Mouse (Mus musculus) cerebellum, adult 2 months (tissue): ENCODE data around the gene Il10rb.

Source experiments
- CTCF ChIP-seq: fragments of 200-500 bp; IDR thresholded peaks from 2 replicates; pipeline ENCODE4 v1.5.1; 2011; ENCODE audit warnings: low read depth, mild to moderate bottlenecking, control low read depth, low read length, moderate library complexity, borderline replicate concordance; ENCODE audit not compliant: insufficient read depth
- POLR2A ChIP-seq: fragments of 200-500 bp; IDR thresholded peaks from 2 replicates; pipeline ENCODE4 v1.6.1; 2011; ENCODE audit warnings: low read length, control low read depth, borderline replicate concordance; ENCODE audit not compliant: insufficient read depth

- TF ChIP-seq CTCF = no peak
- no peak for TF ChIP-seq POLR2A
Observed at GRCm38 (mm10) chr16:91401569-91402165, 4.3 kb upstream of the Il10rb start.
